Mouse (Mus musculus) heart, adult 2 months (tissue): ENCODE data around the gene Plxdc2. TPM values are rescaled to one million over a fixed set of nuclear protein-coding genes. Genes with fewer than 3 reads are reported as not detected.

Experiments used
- DNase-seq, 2 experiments: peaks; one replicate each; pipeline ENCODE4 v3.0.0; 2021
- H3K27ac ChIP-seq: fragments of 200-600 bp; 2 replicates; pipeline ENCODE4 v1.8.1; 2022
- H3K27me3 ChIP-seq: fragments of 200-500 bp; 2 replicates; pipeline ENCODE4 v1.6.1; 2012; ENCODE audit warnings: mild to moderate bottlenecking, low read length, inconsistent platforms, mixed read lengths; ENCODE audit not compliant: control insufficient read depth, insufficient read depth
- H3K36me3 ChIP-seq: fragments of 200-500 bp; 2 replicates; pipeline ENCODE4 v1.6.1; 2012; ENCODE audit warnings: low read length, inconsistent platforms; ENCODE audit not compliant: control insufficient read depth, insufficient read depth
- H3K4me1 ChIP-seq: fragments of 200-500 bp; 2 replicates; pipeline ENCODE4 v1.6.1; 2011; ENCODE audit warnings: low read length; ENCODE audit not compliant: control insufficient read depth, insufficient read depth
- H3K4me3 ChIP-seq: fragments of 200-600 bp; 2 replicates; pipeline ENCODE4 v1.8.1; 2022
- H3K79me2 ChIP-seq: fragments of 200-500 bp; replicated peaks from 2 replicates; pipeline ENCODE4 v1.6.1; 2012; ENCODE audit warnings: mild to moderate bottlenecking, inconsistent platforms, low read length, moderate library complexity, mixed read lengths; ENCODE audit not compliant: control insufficient read depth, insufficient read depth
- H3K9ac ChIP-seq: fragments of 200-500 bp; 2 replicates; pipeline ENCODE4 v1.6.1; 2012; ENCODE audit warnings: low read depth, mild to moderate bottlenecking, control low read depth, inconsistent platforms, low read length, mixed read lengths
- CTCF ChIP-seq: fragments of 200-600 bp; IDR thresholded peaks from 2 replicates; pipeline ENCODE4 v1.8.1; 2022; ENCODE audit warnings: antibody characterized with exemption, mild to moderate bottlenecking, moderate library complexity
- EP300 ChIP-seq: fragments of 200-500 bp; IDR thresholded peaks from 2 replicates; pipeline ENCODE4 v1.6.1; 2011; ENCODE audit warnings: low read depth, low read length, control low read depth; ENCODE audit not compliant: insufficient read depth
- POLR2A ChIP-seq: fragments of 200-500 bp; IDR thresholded peaks from 2 replicates; pipeline ENCODE4 v1.6.1; 2011; ENCODE audit warnings: mild to moderate bottlenecking, low read depth, low read length, control low read depth; ENCODE audit not compliant: insufficient read depth
- WGBS: fragments of 180-500 bp; shearing (Covaris S2); methylation state at CpG from one replicate; pipeline ENCODE4 v1.1.7; 2018; 5-methylcytosine and 5-hydroxymethylcytosine counted together
- intact Hi-C: fragments of 180-260 bp; cut with DNase I; formaldehyde crosslinking; loops from one replicate; pipeline ENCODE4 v1.15.1; 2025
- polyA plus RNA-seq: library from polyadenylated mRNA; depleted of rRNA; stranded (reverse); fragments of >200 nt; gene quantifications from 2 replicates; pipeline ENCODE4 v1.2.3, GENCODE M21; 2012
- total RNA-seq, 2 experiments: library from RNA; stranded (reverse); gene quantifications; 2 replicates each; pipeline ENCODE4 v1.2.3; 2021

Gene Plxdc2
- total and polyA plus RNA-seq, 3 experiments, result 7.0 to 21.8 (median 17.2) TPM

GRCm38 (mm10) chr2:16507540-16508230, 151.6 kb downstream of the Plxdc2 start:
- no peaks in the 10 kb centered on the region for H3K79me2 ChIP-seq
- H3K27me3 ChIP-seq, result no peaks in the 10 kb centered on the region
- no peak for DNase-seq
- TF ChIP-seq EP300, result no peak
- TF ChIP-seq CTCF, result no peak
- no peak for TF ChIP-seq POLR2A
- H3K4me1 ChIP-seq, result no peaks in the 10 kb centered on the region
- H3K27ac ChIP-seq, result no peak overlapping the region
- H3K9ac ChIP-seq, result no peak overlapping the region
- no peak overlapping the region for H3K4me3 ChIP-seq
- 69% methylated on average over 3 of the region's 3 CpGs for WGBS
- intact Hi-C loops, result no loop called here
- H3K36me3 ChIP-seq, result no peaks in the 10 kb centered on the region

- Histone ChIP-seq H3K27me3 (no peaks in the 10 kb centered on the region), H3K4me1 (no peaks in the 10 kb centered on the region), H3K4me3 (no peak overlapping the region), H3K79me2 (no peaks in the 10 kb centered on the region), H3K9ac (no peak overlapping the region), H3K27ac (no peak overlapping the region), H3K36me3 (no peaks in the 10 kb centered on the region)
- intact Hi-C loops, result no loop called here
- 72% methylated on average over 2 of the region's 2 CpGs for WGBS
- DNase-seq, result no peak
- TF ChIP-seq EP300 (no peak), CTCF (no peak), POLR2A (no peak)
These were observed 162.0 kb downstream of the Plxdc2 start for GRCm38 (mm10) chr2:16518148-16518547.

- Histone ChIP-seq H3K4me1 (no peaks in the 10 kb centered on the region), H3K4me3 (no peak overlapping the region), H3K27me3 (no peaks in the 10 kb centered on the region), H3K27ac (no peak overlapping the region), H3K79me2 (no peaks in the 10 kb centered on the region), H3K9ac (no peak overlapping the region), H3K36me3 (no peaks in the 10 kb centered on the region)
- TF ChIP-seq EP300 (no peak), CTCF (no peak)
- peak in 1 of 2 experiments; percentile 4 for DNase-seq
- intact Hi-C loops, result no loop called here
- WGBS, result 87% methylated on average over 1 of the region's 1 CpGs
These were observed 167.3 kb downstream of the Plxdc2 start for GRCm38 (mm10) chr2:16523427-16523826.

- no peaks in the 10 kb centered on the region for H3K27me3 ChIP-seq
- no peak overlapping the region for H3K4me3 ChIP-seq
- DNase-seq, result no peak
- H3K27ac ChIP-seq, result no peak overlapping the region
- no peak overlapping the region for H3K9ac ChIP-seq
- intact Hi-C loops, result no loop called here
- no peaks in the 10 kb centered on the region for H3K36me3 ChIP-seq
- H3K79me2 ChIP-seq, result no peaks in the 10 kb centered on the region
- no peaks in the 10 kb centered on the region for H3K4me1 ChIP-seq
- TF ChIP-seq POLR2A, result no peak
- TF ChIP-seq CTCF, result no peak
- no peak for TF ChIP-seq EP300
- 42% methylated on average over 1 of the region's 1 CpGs for WGBS
These were observed 176.1 kb downstream of the Plxdc2 start for GRCm38 (mm10) chr2:16532244-16532643.

GRCm38 (mm10) chr2:16534566-16534965, 178.5 kb downstream of the Plxdc2 start:
- intact Hi-C loops, result no loop called here
- Histone ChIP-seq H3K4me1 (no peaks in the 10 kb centered on the region), H3K9ac (no peak overlapping the region), H3K27ac (no peak overlapping the region), H3K27me3 (no peaks in the 10 kb centered on the region), H3K36me3 (no peaks in the 10 kb centered on the region), H3K4me3 (no peak overlapping the region), H3K79me2 (no peaks in the 10 kb centered on the region)
- TF ChIP-seq POLR2A (no peak), CTCF (no peak), EP300 (no peak)
- WGBS, result 53% methylated on average over 2 of the region's 2 CpGs
- no peak for DNase-seq

- Histone ChIP-seq H3K79me2 (no peaks in the 10 kb centered on the region), H3K36me3 (no peaks in the 10 kb centered on the region), H3K27ac (no peak overlapping the region), H3K4me1 (no peaks in the 10 kb centered on the region; the same call in 1 of the 2 replicates), H3K27me3 (no peaks in the 10 kb centered on the region), H3K4me3 (no peak overlapping the region), H3K9ac (no peak overlapping the region)
- TF ChIP-seq EP300, result no peak
- no peak for TF ChIP-seq CTCF
- intact Hi-C loops, result no loop called here
- WGBS, result 46% methylated on average over 3 of the region's 3 CpGs
- peak in 1 of 2 experiments; percentile 7 for DNase-seq
These were observed 185.1 kb downstream of the Plxdc2 start for GRCm38 (mm10) chr2:16541226-16541625.
